Mouse (Mus musculus) heart, embryonic 13.5 days (tissue): ENCODE measurements around the gene Ggcx. TPM values are rescaled to one million over a fixed set of nuclear protein-coding genes. Genes with fewer than 3 reads are reported as not detected.
A peak's percentile ranks its signal among the peaks of the same experiment; 100 is the strongest.

Source experiments
- ATAC-seq: fragments of 200-750 bp; cut with Nextera tagmentation; 2 replicates; pipeline ENCODE4 v1.8.0; 2017; ENCODE audit warnings: moderate TSS enrichment; ENCODE audit not compliant: insufficient number of reproducible peaks, low FRiP score, low TSS enrichment; ENCODE audit errors: extremely low read depth
- H3K27ac ChIP-seq: fragments of 300-500 bp; sonication (generic); replicated peaks from 2 replicates; pipeline ENCODE4 v1.5.1; 2015; ENCODE audit warnings: moderate library complexity, mild to moderate bottlenecking, inconsistent platforms
- H3K27me3 ChIP-seq: fragments of 300-500 bp; sonication (generic); replicated peaks from 2 replicates; pipeline ENCODE4 v1.6.1; 2015; ENCODE audit warnings: mild to moderate bottlenecking, inconsistent platforms
- H3K36me3 ChIP-seq: fragments of 300-500 bp; sonication (generic); 2 replicates; pipeline ENCODE4 v1.6.1; 2015; ENCODE audit warnings: mild to moderate bottlenecking, inconsistent platforms
- H3K4me1 ChIP-seq: fragments of 300-500 bp; sonication (generic); 2 replicates; pipeline ENCODE4 v1.6.1; 2015; ENCODE audit warnings: inconsistent platforms
- H3K4me2 ChIP-seq: fragments of 300-500 bp; sonication (generic); 2 replicates; pipeline ENCODE4 v1.6.1; 2015; ENCODE audit warnings: inconsistent platforms, mild to moderate bottlenecking, moderate library complexity
- H3K4me3 ChIP-seq: fragments of 300-500 bp; sonication (generic); 2 replicates; pipeline ENCODE4 v1.5.1; 2015; ENCODE audit warnings: moderate library complexity, mild to moderate bottlenecking, inconsistent platforms
- H3K9ac ChIP-seq: fragments of 300-500 bp; sonication (generic); 2 replicates; pipeline ENCODE4 v1.6.1; 2015; ENCODE audit warnings: inconsistent platforms, mild to moderate bottlenecking, moderate library complexity
- H3K9me3 ChIP-seq: fragments of 300-500 bp; sonication (generic); 2 replicates; pipeline ENCODE4 v1.6.1; 2016; ENCODE audit warnings: inconsistent platforms
- WGBS: fragments of 180-500 bp; shearing (Covaris S2); methylation state at CpG from one replicate; pipeline ENCODE4 v1.1.7; 2015; ENCODE audit warnings: mixed read lengths; 5-methylcytosine and 5-hydroxymethylcytosine counted together
- polyA plus RNA-seq: library from polyadenylated mRNA; unstranded; fragments of >200 nt; fragmentation: Nextera tagmentation; extraction: Ambion mirVana; gene quantifications from 2 replicates; pipeline ENCODE4 v1.2.1, GENCODE M21; 2015

Gene Ggcx
- 28.3 and 31.5 TPM in 2 replicates for polyA plus RNA-seq

DNA sequence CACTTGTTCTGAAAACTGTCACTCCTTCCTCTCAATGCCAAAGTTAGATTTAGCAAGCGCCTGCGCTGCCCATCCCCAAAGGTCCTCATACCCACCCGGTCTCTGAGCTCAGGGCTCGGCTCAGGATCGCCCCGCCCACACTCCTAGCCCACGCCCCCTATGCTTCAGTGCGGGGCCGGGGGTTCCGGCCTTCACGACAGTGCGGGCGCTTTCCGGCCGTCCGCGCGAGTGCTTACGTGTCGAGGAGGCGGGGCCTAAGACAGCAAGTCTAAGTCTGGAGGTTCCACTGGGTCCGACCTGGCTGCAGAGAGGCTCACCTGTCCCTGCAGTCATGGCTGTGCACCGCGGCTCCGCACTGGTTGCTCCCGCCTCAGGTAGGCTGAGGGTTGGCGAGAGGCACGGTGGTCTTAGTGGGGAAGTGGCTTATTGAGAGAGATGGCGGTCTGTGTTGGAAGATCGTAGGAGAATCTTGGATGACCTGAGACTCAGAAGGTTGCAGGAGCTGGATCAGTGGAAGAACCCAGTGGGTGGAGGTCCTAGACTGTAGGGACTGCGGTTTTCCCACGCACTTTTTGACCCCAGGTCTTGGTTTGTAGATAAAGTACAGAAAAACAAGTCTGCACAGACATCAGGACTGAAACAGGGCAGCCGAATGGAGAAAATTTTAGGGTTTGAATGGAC is at the start of gene Ggcx:
Gene Ggcx (plus strand): TSS at position 233 of the 681 bp plus-strand sequence.
- Histone ChIP-seq H3K4me2 (peak within 1 kb of the TSS; percentile 83), H3K4me1 (peaks cover 23% of the 10 kb centered on the region), H3K4me3 (peak within 1 kb of the TSS; percentile 73), H3K9me3 (no peaks in the 10 kb centered on the region), H3K27ac (peak within 1 kb of the TSS; percentile 62), H3K27me3 (no peaks in the 10 kb centered on the region), H3K36me3 (peaks cover 30% of the 10 kb centered on the region), H3K9ac (peak within 1 kb of the TSS; percentile 91)
- WGBS = under 1% methylated on average over 33 of the region's 33 CpGs
- ATAC-seq = peak; percentile 96

DNA sequence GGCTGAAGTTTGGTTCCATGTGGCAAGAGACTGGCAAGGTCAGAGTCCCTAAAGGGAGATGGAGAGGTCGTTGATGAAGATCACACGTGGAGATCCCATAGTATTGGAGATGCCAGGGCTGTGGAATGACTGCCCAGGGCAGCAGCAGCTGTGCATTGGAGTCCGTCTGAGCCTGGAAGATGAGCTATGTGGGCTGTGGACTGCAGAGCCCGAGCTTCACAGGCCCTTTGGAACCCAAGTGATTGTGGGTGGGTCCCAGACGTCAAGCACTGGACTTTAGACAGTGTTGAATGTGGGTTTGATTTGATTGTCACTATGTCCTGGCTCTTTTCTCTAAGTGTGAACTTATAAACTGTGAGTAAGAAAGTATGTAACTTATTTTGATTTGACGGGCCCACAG is 49.1 kb upstream of the Ggcx start:
- Histone ChIP-seq H3K9me3 (no peaks in the 10 kb centered on the region), H3K9ac (no peak overlapping the region), H3K4me2 (no peak overlapping the region), H3K27me3 (no peaks in the 10 kb centered on the region), H3K4me1 (peaks cover 20% of the 10 kb centered on the region), H3K4me3 (no peak overlapping the region), H3K27ac (no peak overlapping the region), H3K36me3 (peaks cover 24% of the 10 kb centered on the region)
- 56% methylated on average over 6 of the region's 6 CpGs for WGBS
- ATAC-seq = no peak

DNA sequence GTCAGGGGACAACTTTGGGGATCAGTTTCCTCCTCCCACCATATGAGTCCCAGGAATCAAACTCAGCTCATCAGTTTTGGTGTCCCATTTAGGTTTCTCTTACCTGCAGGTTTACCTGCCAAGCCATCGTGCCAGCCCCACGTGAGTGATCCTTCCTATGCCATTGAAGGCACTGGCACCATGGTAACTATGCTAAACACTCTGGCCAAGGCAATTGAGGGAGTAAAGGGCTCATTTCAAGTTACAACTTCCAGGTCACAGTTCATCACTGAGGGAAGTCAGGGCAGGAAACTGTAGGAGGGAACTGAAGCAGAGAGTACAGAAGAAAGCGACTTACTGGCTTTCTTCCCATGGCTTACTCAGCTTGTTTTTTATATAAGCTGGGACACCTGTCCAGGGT is 47.8 kb upstream of the Ggcx start:
- Histone ChIP-seq H3K27me3 (no peaks in the 10 kb centered on the region), H3K4me3 (no peak overlapping the region), H3K9me3 (no peaks in the 10 kb centered on the region), H3K36me3 (peaks cover 15% of the 10 kb centered on the region), H3K4me2 (no peak overlapping the region), H3K9ac (no peak overlapping the region), H3K27ac (no peak overlapping the region), H3K4me1 (peaks cover 21% of the 10 kb centered on the region)
- WGBS = 57% methylated on average over 3 of the region's 3 CpGs
- no peak for ATAC-seq

DNA sequence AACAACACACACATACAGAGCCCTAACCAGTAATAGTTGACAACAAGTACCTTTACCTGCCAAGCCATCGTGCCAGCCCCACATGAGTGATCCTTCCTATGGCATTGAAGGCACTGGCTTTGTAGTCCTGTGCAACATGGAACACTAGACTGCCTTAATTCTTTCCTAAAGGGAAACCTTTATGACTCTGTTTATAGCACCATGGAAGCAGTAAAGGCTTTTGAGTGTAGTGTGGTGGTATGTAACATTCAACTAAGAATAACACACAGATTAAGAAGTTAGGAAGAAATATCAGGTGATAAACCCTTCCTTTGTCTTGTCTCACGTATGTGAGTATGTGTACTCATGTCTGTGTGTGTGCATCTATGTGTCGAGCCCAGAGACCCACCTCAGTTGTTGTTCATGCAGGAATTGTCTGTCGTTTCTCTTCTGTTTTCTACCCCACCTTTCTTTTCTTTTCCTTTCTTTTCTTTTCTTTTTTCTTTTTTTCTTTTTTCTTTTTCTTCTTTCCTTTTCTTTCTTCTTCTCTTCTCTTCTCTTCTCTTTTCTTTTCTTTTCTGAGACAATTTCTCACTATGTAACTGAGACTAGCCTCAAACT is 47.2 kb upstream of the Ggcx start, which contains the start of gene Rnf181:
Gene Rnf181 (minus strand): TSS at position 113 of the 600 bp plus-strand sequence.
- H3K9me3 ChIP-seq = no peaks in the 10 kb centered on the region
- 70% methylated on average over 4 of the region's 4 CpGs for WGBS
- H3K9ac ChIP-seq = no peak within 1 kb of the TSS
- H3K36me3 ChIP-seq = peaks cover 15% of the 10 kb centered on the region
- no peak for ATAC-seq
- H3K4me2 ChIP-seq = no peak within 1 kb of the TSS
- H3K4me3 ChIP-seq = no peak within 1 kb of the TSS
- no peak within 1 kb of the TSS for H3K27ac ChIP-seq
- peaks cover 21% of the 10 kb centered on the region for H3K4me1 ChIP-seq
- no peaks in the 10 kb centered on the region for H3K27me3 ChIP-seq

DNA sequence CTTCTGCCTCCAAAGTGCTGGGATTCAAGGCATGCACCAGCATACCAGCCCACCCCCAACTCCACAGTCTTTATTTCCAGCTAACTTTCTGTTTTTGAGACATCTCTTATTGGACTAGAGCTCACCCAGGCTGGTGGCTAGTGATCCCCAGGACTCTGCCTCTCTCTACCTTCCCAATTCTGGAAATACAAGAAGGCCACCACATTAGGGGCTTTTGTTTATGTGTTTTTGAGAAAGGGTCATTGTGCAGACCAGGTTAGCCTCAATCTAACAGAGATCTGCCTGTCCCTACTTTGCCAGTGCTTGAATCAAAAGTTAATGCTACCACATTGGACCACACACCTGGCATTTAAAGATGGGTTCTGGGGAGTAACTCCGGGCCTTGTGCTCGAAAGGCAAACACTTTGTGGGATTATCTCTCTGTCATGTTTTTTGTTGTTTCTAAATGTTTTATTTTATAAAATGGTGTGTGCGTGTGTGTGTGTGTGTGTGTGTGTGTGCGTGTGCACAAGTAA is 46.6 kb upstream of the Ggcx start:
- Histone ChIP-seq H3K36me3 (peaks cover 15% of the 10 kb centered on the region), H3K4me1 (peaks cover 26% of the 10 kb centered on the region), H3K27ac (no peak overlapping the region), H3K4me2 (no peak overlapping the region), H3K27me3 (no peaks in the 10 kb centered on the region), H3K9ac (no peak overlapping the region), H3K4me3 (no peak overlapping the region), H3K9me3 (no peaks in the 10 kb centered on the region)
- no peak for ATAC-seq
- 71% methylated on average over 4 of the region's 4 CpGs for WGBS

DNA sequence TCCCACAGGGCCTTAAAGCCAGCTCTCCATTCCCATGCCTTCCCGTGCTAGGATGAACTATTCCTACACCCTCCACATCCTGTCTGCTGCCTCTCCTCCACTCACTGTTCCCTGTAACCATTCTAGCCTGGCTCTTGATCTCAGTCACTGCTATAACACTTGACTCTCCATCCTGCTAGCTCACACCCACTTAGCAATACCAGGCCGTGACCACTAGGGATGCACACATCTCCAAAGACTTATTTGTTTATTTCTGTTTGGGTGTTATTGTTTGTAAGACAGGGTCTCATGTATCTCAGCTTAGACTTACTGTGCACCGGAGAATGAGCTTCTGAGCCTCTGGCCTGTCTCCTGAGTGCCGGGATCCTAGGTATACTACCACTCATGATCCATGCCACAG is 44.6 kb upstream of the Ggcx start:
- Histone ChIP-seq H3K4me3 (no peak overlapping the region), H3K9ac (no peak overlapping the region), H3K4me1 (peaks cover 46% of the 10 kb centered on the region), H3K27me3 (no peaks in the 10 kb centered on the region), H3K27ac (no peak overlapping the region), H3K4me2 (no peak overlapping the region), H3K36me3 (peaks cover 15% of the 10 kb centered on the region), H3K9me3 (no peaks in the 10 kb centered on the region)
- 69% methylated on average over 4 of the region's 4 CpGs for WGBS
- no peak for ATAC-seq

DNA sequence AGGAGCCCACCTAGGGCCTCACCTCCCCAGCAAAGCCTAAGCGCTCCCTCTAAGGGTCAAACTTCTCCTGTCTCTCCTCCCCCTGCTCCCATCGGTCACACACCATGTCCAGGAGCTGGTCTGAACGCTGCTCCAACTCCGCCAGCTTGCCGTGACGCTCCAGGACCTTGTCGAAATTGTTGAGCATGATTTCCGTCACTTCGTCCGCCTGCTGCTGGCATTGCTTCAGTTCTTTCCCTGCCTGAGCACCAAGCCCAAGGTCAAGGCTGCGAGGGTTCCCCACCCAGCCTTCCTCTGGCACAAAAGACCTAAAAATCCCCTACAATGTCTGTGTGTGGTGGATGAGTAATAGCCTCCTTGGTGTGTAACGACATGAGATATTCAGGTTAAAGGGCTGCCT is 44.0 kb upstream of the Ggcx start:
- 74% methylated on average over 12 of the region's 12 CpGs for WGBS
- no peak for ATAC-seq
- H3K36me3 ChIP-seq = peaks cover 15% of the 10 kb centered on the region

DNA sequence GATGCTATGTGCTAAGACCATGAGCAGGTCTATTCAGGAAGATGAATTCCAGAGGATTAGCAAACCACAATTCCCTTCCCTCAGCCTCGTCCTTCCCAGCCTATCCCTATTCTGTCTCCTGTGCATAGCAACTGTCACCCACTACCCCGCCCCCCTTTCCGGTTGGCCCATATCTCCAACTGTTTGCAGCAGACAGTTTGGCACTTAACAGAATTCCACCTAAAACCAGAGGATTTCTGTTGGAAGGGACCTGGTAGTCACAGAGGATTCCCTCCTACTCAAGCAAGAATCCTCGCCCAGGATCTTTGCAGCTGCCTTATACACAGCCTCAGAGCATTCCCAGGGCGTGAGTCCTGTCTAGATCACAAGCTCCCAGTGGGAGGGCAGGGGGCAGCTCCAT is 43.0 kb upstream of the Ggcx start:
- peak overlapping the region; percentile 9; the same call in 1 of the 2 replicates for H3K9ac ChIP-seq
- WGBS = 35% methylated on average over 5 of the region's 5 CpGs
- H3K27ac ChIP-seq = peak overlapping the region; percentile 87
- H3K27me3 ChIP-seq = no peaks in the 10 kb centered on the region
- peaks cover 49% of the 10 kb centered on the region for H3K4me1 ChIP-seq
- no peak overlapping the region for H3K4me3 ChIP-seq
- no peak for ATAC-seq
- peaks cover 21% of the 10 kb centered on the region for H3K36me3 ChIP-seq
- H3K9me3 ChIP-seq = no peaks in the 10 kb centered on the region
- peak overlapping the region; percentile 14 for H3K4me2 ChIP-seq

More for the DNA sequence above, 44.0 kb upstream of the Ggcx start:
- H3K4me2 ChIP-seq = no peak overlapping the region
- peak overlapping the region; percentile 44; the same call in 1 of the 2 replicates for H3K9ac ChIP-seq
- H3K9me3 ChIP-seq = no peaks in the 10 kb centered on the region
- peaks cover 49% of the 10 kb centered on the region for H3K4me1 ChIP-seq
- peak overlapping the region; percentile 87 for H3K27ac ChIP-seq
- no peaks in the 10 kb centered on the region for H3K27me3 ChIP-seq
- H3K4me3 ChIP-seq = no peak overlapping the region

DNA sequence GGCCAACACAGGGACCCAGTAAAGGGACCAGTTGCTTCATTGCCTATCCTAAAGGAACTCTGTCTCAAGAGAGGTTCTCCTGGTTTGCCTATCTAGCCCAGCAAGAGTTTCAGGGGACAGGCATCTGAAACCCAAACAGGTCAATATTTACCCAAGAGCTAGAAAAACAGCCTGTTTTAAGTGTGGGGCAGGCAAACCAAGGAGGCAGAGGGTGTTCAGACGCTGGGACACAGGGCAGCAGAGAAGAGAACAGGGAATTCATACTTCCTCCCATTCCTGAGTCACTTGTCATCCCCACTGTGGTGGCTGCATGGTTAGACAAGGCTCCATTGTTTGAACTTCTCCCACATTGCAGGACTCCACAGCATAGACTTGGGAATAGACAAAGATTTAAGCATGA is 42.5 kb upstream of the Ggcx start:
- H3K4me2 ChIP-seq = peak overlapping the region; percentile 14

DNA sequence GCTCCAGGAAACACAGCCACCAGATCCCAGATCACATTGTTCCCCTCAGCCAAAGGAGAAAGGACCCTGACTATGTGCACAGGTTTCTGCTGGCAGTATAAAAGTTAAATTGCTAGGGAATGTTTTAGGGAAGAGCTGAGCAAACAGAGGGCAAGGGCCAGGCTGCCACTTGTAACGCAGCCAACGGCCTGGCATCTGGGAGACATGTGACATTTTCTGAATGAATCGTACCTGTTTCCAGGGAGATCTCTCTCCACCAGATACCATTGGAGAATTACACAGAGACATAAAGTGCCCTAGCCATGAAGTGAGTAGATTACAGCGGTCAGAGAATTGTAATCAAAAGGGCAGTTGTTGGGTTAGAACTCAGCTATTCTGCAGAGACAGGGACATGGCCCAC is 40.9 kb upstream of the Ggcx start:
- Histone ChIP-seq H3K9ac (0 out of 2 replicates have a peak overlapping the region, but pooled peaks have one; percentile 3), H3K27me3 (no peaks in the 10 kb centered on the region), H3K36me3 (peaks cover 19% of the 10 kb centered on the region), H3K4me1 (peaks cover 49% of the 10 kb centered on the region), H3K4me2 (no peak overlapping the region), H3K4me3 (no peak overlapping the region), H3K27ac (peak overlapping the region; percentile 61; the same call in 1 of the 2 replicates), H3K9me3 (no peaks in the 10 kb centered on the region)
- 75% methylated on average over 4 of the region's 4 CpGs for WGBS
- no peak for ATAC-seq

More for the DNA sequence above, 42.5 kb upstream of the Ggcx start:
- H3K27ac ChIP-seq = peak overlapping the region; percentile 87
- no peaks in the 10 kb centered on the region for H3K9me3 ChIP-seq
- WGBS = 17% methylated on average over 1 of the region's 1 CpGs
- H3K4me3 ChIP-seq = no peak overlapping the region
- H3K27me3 ChIP-seq = no peaks in the 10 kb centered on the region
- ATAC-seq = no peak
- H3K9ac ChIP-seq = peak overlapping the region; percentile 9; the same call in 1 of the 2 replicates
- peaks cover 22% of the 10 kb centered on the region for H3K36me3 ChIP-seq
- peaks cover 49% of the 10 kb centered on the region for H3K4me1 ChIP-seq

DNA sequence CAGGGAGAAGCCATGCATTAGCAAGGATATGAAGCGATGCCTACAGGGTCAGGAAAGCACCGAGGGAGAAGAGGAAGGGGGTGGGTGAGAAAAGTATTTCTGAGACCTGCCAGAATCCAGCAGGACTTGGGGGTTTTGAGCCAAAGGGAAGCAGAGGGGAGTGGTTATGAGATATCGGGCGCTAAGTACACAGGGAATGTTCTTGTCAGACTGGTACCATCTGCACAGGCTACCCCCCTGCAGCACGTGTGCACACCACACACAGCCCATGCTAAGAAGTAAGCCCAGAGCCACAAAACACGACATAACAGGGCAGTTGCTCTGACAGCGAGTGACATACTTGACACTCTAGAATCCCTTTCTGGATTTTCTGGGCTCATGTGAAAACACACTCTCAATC is 39.9 kb upstream of the Ggcx start:
- Histone ChIP-seq H3K9ac (peak overlapping the region; percentile 2; the same call in 1 of the 2 replicates), H3K4me3 (no peak overlapping the region), H3K27me3 (no peaks in the 10 kb centered on the region), H3K4me2 (0 out of 2 replicates have a peak overlapping the region, but pooled peaks have one; percentile 1), H3K27ac (peak overlapping the region; percentile 61), H3K36me3 (peaks cover 11% of the 10 kb centered on the region), H3K9me3 (no peaks in the 10 kb centered on the region), H3K4me1 (peaks cover 57% of the 10 kb centered on the region)
- WGBS = 46% methylated on average over 7 of the region's 7 CpGs
- no peak for ATAC-seq
